Mouse (Mus musculus) megakaryocyte progenitor cell, adult 5-6 weeks (primary cell): ENCODE measurements around the gene Esp16. TPM values are rescaled to one million over a fixed set of nuclear protein-coding genes. Genes with fewer than 3 reads are reported as not detected.
A peak's percentile ranks its signal among the peaks of the same experiment; 100 is the strongest.
"Not testable (repeated sequence)": the region's sequence is repeated elsewhere in the genome, so short reads cannot be mapped to it uniquely, and the experiment has no call there.

Experiments
- ATAC-seq: replicated peaks from 2 replicates; pipeline ENCODE4 v1.8.0; 2016; ENCODE audit warnings: mild to moderate bottlenecking, moderate TSS enrichment, inconsistent platforms; ENCODE audit not compliant: poor library complexity
- total RNA-seq, 2 experiments: library from RNA; stranded (forward) in 1 of 2; stranded (reverse) in 1 of 2; fragments of 157-497, 149-512 nt in 1 of 2; fragments of 200-1000 nt in 1 of 2; gene quantifications; 2 replicates each; pipeline versions ENCODE4 v1.2.3 to v1.2.4; 2015 to 2017

Gene Esp16
- total RNA-seq (2015) (not detected in 2 replicates), total RNA-seq (2017) (not detected in 2 replicates)

DNA sequence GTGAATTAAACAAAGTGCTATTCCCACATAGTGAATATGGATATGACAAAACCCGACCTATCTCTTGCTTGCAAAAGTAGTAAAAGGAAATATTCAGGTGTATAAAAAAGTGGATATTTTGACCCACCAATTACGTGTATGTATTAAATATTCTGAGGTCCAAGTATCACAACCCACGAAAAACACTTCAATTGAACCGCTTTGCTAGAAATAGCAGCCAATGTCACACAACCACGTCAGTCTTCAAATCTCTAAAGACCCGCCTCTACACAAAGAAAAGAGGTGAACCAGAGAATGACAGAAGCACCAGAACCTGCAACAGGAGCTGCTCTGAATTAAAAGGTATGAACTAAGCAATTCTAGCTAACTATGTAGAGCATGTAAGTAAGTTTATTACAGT is at the start of gene Esp16:
Gene Esp16, plus strand, starts transcription at position 301 of the 400 bp plus-strand sequence.
- ATAC-seq = not testable (repeated sequence)

DNA sequence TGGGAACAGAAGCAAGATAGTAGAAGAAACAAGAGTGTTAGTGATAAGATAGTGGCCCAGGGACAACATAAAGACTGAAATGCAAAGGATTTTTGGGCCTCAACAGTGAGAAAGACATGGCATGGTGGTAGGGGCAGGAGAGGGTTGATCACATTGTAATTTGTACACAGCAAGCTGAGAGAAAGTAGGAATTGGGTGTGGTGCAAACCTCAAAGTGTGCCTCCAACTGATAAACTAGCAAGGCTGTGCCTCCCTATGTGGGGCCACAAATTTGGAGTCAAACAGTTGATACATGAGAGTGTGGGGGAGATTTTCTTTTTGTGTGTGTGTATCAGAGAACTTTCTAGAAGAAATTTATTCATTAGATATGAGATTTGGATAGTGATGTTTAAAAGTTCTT is 37.9 kb upstream of the Esp16 start:
- ATAC-seq = peak; percentile 70

Other genes with a start within 250 kb of the Esp16 start
- not detected in 2 replicates for gene Esp18, start 129.8 kb upstream of the Esp16 start, total RNA-seq (2015)
- not detected in 2 replicates for gene Esp18, start 129.8 kb upstream of the Esp16 start, total RNA-seq (2017)
- gene Esp15, start 104.8 kb downstream of the Esp16 start, total RNA-seq (2015) = not detected in 2 replicates
- not detected in 2 replicates for gene Esp15, start 104.8 kb downstream of the Esp16 start, total RNA-seq (2017)